Mouse (Mus musculus): ENCODE data around the gene Uhrf1. TPM values are rescaled to one million over a fixed set of nuclear protein-coding genes. Genes with fewer than 3 reads are reported as not detected.

The Uhrf1 gene
- polyA plus RNA-seq, 2 experiments, result 76.0 to 86.2 TPM

DNA sequence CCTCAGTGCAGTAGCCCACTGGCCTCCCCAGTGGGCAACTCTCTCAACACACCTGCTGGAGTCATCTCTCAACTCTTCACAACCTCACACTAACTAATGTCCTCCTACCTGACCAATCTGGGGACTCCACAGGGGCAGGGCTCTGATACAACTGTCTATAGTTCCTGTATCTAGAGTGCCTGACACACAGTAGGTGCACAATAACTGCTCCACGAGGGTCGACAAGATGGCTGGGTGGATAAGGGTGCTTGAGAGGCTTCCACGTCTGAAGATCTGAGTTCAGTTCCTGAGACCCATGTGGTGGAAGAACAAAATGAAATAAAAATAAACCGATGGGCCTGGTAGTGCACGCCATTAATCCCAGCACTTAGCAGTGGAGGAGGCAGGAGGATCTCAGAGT, 29.1 kb upstream of the Uhrf1 start:
- no peak overlapping the region for H3K4me2 ChIP-seq (ENCODE audit: low read depth)
- no peak for TF ChIP-seq CTCF (IDR thresholded peaks at IDR 0.05; ENCODE audit: low read depth)
- no peak for TF ChIP-seq EP300 (IDR thresholded peaks at IDR 0.05; ENCODE audit: low read depth)
- no peak overlapping the region for H3K27ac ChIP-seq
- no peaks in the 10 kb centered on the region; the same call in 1 of the 2 replicates for H3K36me3 ChIP-seq (replicated peaks; ENCODE audit: control insufficient read depth, insufficient read depth, low read depth)
- no peak for ATAC-seq (ENCODE audit: insufficient read depth)
- no peak overlapping the region for H3K9ac ChIP-seq (replicated peaks)
- H3K4me3 ChIP-seq (ENCODE audit: insufficient read depth in 1 of 2, low read depth in 2 of 2, low read length in 2 of 2), result no peak overlapping the region
- no peaks in the 10 kb centered on the region for H3K9me3 ChIP-seq (ENCODE audit: control insufficient read depth, low read length)
- WGBS (ENCODE audit: insufficient replicate concordance), result 56% methylated on average over 5 of the region's 5 CpGs
- H3K27me3 ChIP-seq (ENCODE audit: control insufficient read depth, insufficient read depth, low read length), result no peaks in the 10 kb centered on the region
- DNase-seq (ENCODE audit: low read depth in 3 of 3, low spot score in 3 of 3), result no peak
- H3K4me1 ChIP-seq (replicated peaks; ENCODE audit: control insufficient read depth in 2 of 2, insufficient read depth in 2 of 2, low read length in 1 of 2), result peaks cover 16 to 31% of the 10 kb centered on the region in 2 experiments

- Histone ChIP-seq H3K9me3 (ENCODE audit: control insufficient read depth, low read length) (no peaks in the 10 kb centered on the region), H3K4me2 (ENCODE audit: low read depth) (peak overlapping the region; percentile 71), H3K9ac (replicated peaks) (peak overlapping the region; percentile 78), H3K27ac (peak overlapping the region; percentile 93), H3K36me3 (replicated peaks; ENCODE audit: control insufficient read depth, insufficient read depth, low read depth) (no peaks in the 10 kb centered on the region; the same call in 1 of the 2 replicates), H3K4me1 (replicated peaks; ENCODE audit: control insufficient read depth in 2 of 2, insufficient read depth in 2 of 2, low read length in 1 of 2) (peaks cover 20 to 29% of the 10 kb centered on the region in 2 experiments), H3K27me3 (ENCODE audit: control insufficient read depth, insufficient read depth, low read length) (no peaks in the 10 kb centered on the region), H3K4me3 (ENCODE audit: insufficient read depth in 1 of 2, low read depth in 2 of 2, low read length in 2 of 2) (peak overlapping the region; percentile 71 to 76)
- DNase-seq (ENCODE audit: low read depth in 3 of 3, low spot score in 3 of 3) (no peak), ATAC-seq (ENCODE audit: insufficient read depth) (peak; percentile 31)
- WGBS (ENCODE audit: insufficient replicate concordance), result 15% methylated on average over 5 of the region's 5 CpGs
- TF ChIP-seq EP300 (IDR thresholded peaks at IDR 0.05; ENCODE audit: low read depth) (no peak), CTCF (IDR thresholded peaks at IDR 0.05; ENCODE audit: low read depth) (no peak)
These were observed 27.2 kb upstream of the Uhrf1 start for GRCm38 (mm10) chr17:56275842-56276480.

- TF ChIP-seq EP300 (IDR thresholded peaks at IDR 0.05; ENCODE audit: low read depth) (peak; percentile 69), CTCF (IDR thresholded peaks at IDR 0.05; ENCODE audit: low read depth) (peak; percentile 51)
- Histone ChIP-seq H3K9ac (replicated peaks) (peak within 1 kb of the TSS; percentile 78), H3K4me1 (replicated peaks; ENCODE audit: control insufficient read depth in 2 of 2, insufficient read depth in 2 of 2, low read length in 1 of 2) (peaks cover 24 to 33% of the 10 kb centered on the region in 2 experiments), H3K4me3 (ENCODE audit: insufficient read depth in 1 of 2, low read depth in 2 of 2, low read length in 2 of 2) (peak within 1 kb of the TSS; percentile 71 to 76), H3K9me3 (ENCODE audit: control insufficient read depth, low read length) (no peaks in the 10 kb centered on the region), H3K27ac (peak within 1 kb of the TSS; percentile 93), H3K36me3 (replicated peaks; ENCODE audit: control insufficient read depth, insufficient read depth, low read depth) (no peaks in the 10 kb centered on the region; the same call in 1 of the 2 replicates), H3K27me3 (ENCODE audit: control insufficient read depth, insufficient read depth, low read length) (no peaks in the 10 kb centered on the region), H3K4me2 (ENCODE audit: low read depth) (peak within 1 kb of the TSS; percentile 71)
- 5% methylated on average over 17 of the region's 21 CpGs for WGBS (ENCODE audit: insufficient replicate concordance)
- DNase-seq (ENCODE audit: low read depth in 3 of 3, low spot score in 3 of 3), result peak; percentile 90 to 94 (median 91)
- peak; percentile 90 for ATAC-seq (ENCODE audit: insufficient read depth)
These were observed 26.2 kb upstream of the Uhrf1 start, which contains the start of gene Ticam1 for GRCm38 (mm10) chr17:56276643-56277566. TSS of gene Ticam1 (minus strand) at chr17:56276786.

DNA sequence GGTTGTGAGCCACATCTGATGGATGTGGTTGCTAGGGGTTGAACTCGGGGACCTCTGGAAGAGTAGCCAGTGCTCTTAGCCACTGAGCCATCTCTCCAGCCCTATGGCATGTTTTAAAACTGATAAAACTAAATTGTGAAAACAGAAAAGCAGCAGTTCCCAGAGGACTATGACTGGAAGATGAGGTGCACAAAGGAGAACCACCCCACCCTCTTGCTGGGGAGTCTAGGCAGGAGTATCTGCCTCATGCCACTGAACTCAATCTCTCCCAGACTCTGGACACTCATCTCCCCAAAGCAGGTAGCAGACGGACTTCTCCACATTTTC, 25.6 kb upstream of the Uhrf1 start:
- ATAC-seq (ENCODE audit: insufficient read depth) (no peak), DNase-seq (ENCODE audit: low read depth in 3 of 3, low spot score in 3 of 3) (no peak)
- Histone ChIP-seq H3K4me1 (replicated peaks; ENCODE audit: control insufficient read depth in 2 of 2, insufficient read depth in 2 of 2, low read length in 1 of 2) (peaks cover 24 to 33% of the 10 kb centered on the region in 2 experiments), H3K9ac (replicated peaks) (peak overlapping the region; percentile 65; the same call in 1 of the 2 replicates), H3K4me3 (ENCODE audit: insufficient read depth in 1 of 2, low read depth in 2 of 2, low read length in 2 of 2) (peak overlapping the region in 1 of 2 experiments; percentile 71; a peak in 1 of 4 replicates), H3K9me3 (ENCODE audit: control insufficient read depth, low read length) (no peaks in the 10 kb centered on the region), H3K27me3 (ENCODE audit: control insufficient read depth, insufficient read depth, low read length) (no peaks in the 10 kb centered on the region), H3K4me2 (ENCODE audit: low read depth) (peak overlapping the region; percentile 71), H3K27ac (peak overlapping the region; percentile 93), H3K36me3 (replicated peaks; ENCODE audit: control insufficient read depth, insufficient read depth, low read depth) (no peaks in the 10 kb centered on the region; the same call in 1 of the 2 replicates)
- TF ChIP-seq CTCF (IDR thresholded peaks at IDR 0.05; ENCODE audit: low read depth) (no peak), EP300 (IDR thresholded peaks at IDR 0.05; ENCODE audit: low read depth) (no peak)
- 13% methylated on average over 2 of the region's 2 CpGs for WGBS (ENCODE audit: insufficient replicate concordance)

DNA sequence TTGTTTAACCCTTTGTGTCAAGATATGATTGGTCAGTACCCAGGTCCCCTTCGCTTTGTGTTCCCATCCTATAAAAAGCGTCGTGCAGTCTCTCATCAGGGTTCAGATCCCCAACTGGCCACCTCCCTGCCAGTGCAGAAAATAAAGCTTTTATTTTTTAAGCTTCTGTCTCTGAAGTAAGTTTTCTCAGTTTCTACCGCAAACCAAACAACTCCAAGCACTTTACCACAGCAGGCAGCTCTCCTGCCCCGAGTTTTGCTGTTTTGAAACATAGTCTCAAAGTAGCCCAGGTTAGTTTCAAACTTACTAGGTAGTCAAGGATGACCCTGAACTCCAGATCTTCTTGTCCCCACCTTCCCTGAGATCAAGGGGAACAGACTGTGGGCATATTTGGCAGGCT, 24.8 kb upstream of the Uhrf1 start:
- no peak overlapping the region for H3K4me3 ChIP-seq (ENCODE audit: insufficient read depth in 1 of 2, low read depth in 2 of 2, low read length in 2 of 2)
- H3K4me1 ChIP-seq (replicated peaks; ENCODE audit: control insufficient read depth in 2 of 2, insufficient read depth in 2 of 2, low read length in 1 of 2), result peaks cover 24 to 33% of the 10 kb centered on the region in 2 experiments
- H3K36me3 ChIP-seq (replicated peaks; ENCODE audit: control insufficient read depth, insufficient read depth, low read depth), result no peaks in the 10 kb centered on the region; the same call in 1 of the 2 replicates
- no peak overlapping the region for H3K4me2 ChIP-seq (ENCODE audit: low read depth)
- peak overlapping the region; percentile 93 for H3K27ac ChIP-seq
- WGBS (ENCODE audit: insufficient replicate concordance), result 80% methylated on average over 5 of the region's 5 CpGs
- no peaks in the 10 kb centered on the region for H3K27me3 ChIP-seq (ENCODE audit: control insufficient read depth, insufficient read depth, low read length)
- ATAC-seq (ENCODE audit: insufficient read depth) (no peak), DNase-seq (ENCODE audit: low read depth in 3 of 3, low spot score in 3 of 3) (no peak)
- TF ChIP-seq CTCF (IDR thresholded peaks at IDR 0.05; ENCODE audit: low read depth), result no peak
- no peak for TF ChIP-seq EP300 (IDR thresholded peaks at IDR 0.05; ENCODE audit: low read depth)
- 0 out of 2 replicates have a peak overlapping the region, but pooled peaks have one; percentile 9 for H3K9ac ChIP-seq (replicated peaks)
- H3K9me3 ChIP-seq (ENCODE audit: control insufficient read depth, low read length), result no peaks in the 10 kb centered on the region

All from liver, embryonic 14.5 days (tissue).